Mouse (Mus musculus) megakaryocyte, adult 5-6 weeks (primary cell): ENCODE measurements at regions not wholly inside any gene's neighbourhood (a gene's known extent, or its start where the extent isn't known, plus 50 kb on each side); places are given as distances from the start of the nearest gene placed in this dataset.

Source experiments
- ATAC-seq: 2 replicates; pipeline ENCODE4 v1.8.0; 2016; ENCODE audit warnings: mild to moderate bottlenecking, inconsistent platforms; ENCODE audit not compliant: poor library complexity, severe bottlenecking

DNA sequence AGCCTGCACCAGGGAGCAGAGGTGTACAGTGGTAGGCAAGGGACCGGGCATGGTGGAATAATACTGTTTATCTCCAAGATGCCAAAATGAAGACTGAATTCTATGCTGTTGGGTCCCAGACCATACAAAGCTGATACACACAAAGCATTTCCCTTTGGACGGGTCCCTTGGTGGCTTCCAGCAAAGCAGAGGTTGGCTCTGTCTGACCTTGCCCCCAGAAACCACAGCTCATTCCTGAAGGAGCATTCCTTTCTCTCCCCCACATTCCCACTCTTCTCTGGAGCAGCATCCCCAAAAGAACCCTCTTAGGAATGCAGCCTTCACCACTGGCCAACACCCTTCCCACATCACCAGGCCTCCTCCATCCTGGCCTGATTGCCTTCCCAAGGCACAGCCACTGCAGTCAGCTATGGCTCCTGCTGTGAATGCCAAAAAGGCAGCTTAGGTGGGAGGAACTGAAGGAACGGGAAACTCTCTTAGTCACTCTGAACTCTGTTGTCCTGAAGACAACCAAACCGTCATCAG lies 212.4 kb upstream of the Dio3 start:
- no peak for ATAC-seq

DNA sequence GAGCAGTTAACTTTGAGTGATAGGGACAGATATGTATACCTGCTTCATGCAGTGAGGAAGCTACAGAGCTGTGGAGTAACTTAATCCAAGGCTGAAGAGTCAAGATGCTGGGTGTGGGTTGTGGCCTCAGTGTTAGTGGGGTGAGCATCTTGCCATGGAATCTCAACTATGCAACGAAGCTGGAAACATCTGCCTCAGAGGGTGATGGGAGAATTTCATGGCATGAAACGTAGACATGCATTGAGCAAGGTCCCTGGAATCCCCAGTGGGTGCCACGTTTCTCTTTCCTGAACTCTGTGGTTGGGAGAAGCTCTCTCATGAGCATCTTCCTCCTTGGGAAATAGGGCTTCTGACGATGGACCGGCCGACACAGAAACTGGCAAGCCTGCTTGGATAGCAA lies 208.4 kb upstream of the Dio3 start:
- no peak for ATAC-seq

DNA sequence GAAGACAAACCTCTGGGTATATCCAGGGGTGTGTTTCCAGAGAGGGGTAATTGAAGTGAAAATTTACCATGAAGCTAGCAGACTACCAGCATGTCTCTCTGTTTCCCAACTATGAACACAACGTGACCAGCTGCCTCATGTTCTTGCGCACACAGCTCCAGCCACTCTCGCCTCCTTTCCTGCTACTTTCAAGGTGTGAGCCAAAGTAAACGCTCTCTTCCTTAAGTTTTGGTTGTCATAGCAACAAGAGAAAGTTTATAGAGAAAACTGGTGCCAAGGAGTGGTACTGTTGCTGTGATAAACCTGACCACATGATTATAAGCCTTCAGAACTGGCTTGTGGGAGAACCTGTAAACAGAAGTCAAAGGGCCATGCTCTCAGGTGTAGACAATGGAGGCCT lies 207.0 kb upstream of the Dio3 start:
- no peak for ATAC-seq

DNA sequence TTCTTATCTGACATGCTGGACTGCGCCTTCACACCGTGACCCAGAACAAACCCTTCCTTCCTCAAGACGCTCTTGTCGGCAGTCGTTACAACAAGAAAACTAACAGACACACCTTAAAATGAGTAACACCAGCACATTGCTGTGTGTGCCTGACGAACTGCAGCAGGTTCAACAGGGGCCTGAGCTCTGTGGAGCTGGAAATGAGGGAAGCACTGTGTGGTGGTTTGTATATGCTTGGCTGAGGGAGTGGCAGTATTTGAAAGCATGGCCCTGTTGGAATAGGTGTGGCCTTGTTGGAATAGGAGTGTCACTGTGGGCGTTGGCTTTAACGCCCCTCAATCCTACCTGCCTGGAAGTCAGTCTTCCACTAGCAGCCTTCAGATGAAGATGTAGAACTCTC lies 203.9 kb upstream of the Dio3 start:
- no peak for ATAC-seq

DNA sequence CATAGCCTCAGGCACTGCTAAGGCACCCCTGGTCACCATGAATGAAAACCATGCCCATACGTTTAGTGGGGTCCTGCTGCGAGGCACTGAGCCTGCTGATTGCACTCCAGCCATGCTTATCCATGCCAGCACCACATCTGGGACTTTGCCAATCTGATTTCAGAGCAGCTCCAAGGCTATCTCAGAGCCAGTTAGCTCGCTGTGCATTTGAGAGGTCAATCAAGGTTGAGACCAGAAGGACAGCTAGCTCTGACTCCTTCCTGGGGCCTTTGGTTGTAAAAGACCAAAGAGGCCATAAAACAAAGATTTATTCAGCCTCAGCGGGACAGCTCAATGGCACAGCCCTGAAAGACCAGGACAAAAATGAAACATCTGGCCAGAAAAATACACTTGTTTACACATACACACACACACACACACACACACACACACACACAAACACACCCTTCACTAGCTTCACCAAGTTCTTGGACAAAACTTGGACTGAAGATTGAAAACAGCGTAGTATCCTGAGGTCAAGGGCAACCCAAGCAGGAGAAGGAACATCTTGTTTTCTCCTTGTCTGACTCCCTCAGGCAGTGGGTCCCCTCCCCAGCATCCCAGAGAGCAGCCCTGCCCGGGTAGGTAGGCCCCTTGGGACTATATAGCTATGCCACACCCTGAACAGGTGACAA lies 201.5 kb upstream of the Dio3 start:
- no peak for ATAC-seq

DNA sequence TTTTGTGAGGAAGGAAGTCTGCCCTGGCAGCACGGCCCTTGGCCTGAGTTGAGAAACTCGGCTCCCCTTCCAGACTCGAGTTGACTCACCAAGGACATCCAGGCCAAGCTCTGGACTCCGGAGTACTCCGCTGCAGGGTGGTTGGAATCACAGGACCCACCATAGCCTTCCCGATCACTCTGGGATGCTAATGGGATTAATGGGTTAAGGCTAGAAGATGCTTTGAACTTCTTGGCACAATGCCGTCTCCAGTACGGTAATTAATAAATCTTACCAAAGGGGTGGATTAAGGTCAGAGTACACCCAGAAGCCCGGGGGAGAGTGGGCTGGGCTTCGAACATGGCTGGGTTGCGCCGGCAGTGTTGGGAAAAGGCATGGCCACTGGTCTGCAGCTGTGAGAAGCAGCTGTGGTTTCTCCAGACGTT lies 200.8 kb upstream of the Dio3 start:
- no peak for ATAC-seq

DNA sequence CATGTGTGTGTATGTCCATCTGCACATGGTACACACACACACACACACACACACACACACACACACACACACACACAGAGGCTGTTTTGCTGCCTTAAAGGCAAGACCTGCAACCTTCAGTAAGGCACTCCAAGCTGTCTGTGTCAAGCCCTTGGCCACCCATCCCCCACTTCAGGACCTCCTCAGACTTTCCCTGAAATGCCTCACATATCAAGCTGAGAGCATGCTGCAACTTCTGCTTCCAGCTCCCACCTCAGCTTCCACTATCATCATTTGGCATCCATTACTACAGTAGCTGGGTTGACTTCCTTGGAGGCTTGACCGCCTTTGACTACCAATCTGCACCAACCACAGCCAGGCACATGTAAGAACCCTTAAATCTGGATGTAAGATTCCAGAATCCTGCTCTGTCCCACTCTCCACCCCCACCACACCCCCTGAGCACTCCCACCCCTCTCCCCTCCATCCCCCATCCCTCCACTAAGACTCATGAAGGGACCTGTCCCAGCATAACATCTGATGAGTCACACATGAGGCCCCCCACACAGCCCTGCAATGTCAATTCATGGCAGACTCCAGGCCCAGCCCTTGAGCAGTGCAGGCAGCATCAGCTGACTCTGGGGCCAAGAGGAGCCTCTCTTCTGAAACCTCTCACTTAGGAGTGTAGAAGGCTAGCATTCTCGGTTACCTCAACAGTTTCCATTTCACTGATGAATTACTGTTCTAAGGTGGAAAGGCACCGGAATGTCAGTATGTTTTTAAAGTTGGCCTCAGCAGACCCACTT lies 196.8 kb upstream of the Dio3 start:
- ATAC-seq: no peak

DNA sequence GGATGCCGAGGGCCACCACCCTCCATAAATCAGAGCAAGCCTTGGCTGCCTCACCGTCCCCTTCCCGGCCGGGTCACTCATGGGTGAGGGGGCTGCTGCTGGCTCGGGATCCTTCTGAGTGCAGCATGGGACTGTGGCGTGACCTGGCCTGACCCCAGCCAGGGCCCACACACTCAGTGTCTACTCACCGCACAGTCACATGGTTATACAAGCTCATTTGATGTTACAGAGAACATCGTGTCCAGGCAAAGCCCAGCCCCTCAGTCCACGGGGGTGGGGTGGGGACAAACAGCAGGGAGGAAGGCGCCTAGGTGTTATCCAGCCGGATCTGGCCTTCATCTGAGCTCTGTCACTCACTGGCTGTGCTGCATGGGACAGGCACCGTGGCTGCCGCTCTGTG lies 195.9 kb upstream of the Dio3 start:
- ATAC-seq: no peak

DNA sequence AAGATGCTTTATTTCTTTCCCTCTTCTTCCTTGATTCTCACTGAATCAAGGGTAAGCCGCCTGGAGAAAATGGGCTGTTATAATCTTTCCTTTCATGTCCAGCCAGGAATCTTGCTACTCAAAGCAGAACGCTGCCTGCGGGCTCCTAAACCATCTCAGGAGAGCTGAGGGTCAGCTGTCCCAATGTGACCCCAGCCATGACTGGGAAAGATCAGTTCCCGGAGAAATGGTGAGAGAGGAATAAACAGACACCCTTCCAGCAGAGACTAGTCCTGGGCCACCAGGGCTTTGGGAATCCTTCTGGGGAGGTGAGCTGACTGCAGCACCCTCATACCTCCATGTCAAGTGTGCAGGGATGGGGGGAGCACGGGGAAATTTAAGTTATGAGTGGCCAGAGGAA lies 195.4 kb upstream of the Dio3 start:
- no peak for ATAC-seq

DNA sequence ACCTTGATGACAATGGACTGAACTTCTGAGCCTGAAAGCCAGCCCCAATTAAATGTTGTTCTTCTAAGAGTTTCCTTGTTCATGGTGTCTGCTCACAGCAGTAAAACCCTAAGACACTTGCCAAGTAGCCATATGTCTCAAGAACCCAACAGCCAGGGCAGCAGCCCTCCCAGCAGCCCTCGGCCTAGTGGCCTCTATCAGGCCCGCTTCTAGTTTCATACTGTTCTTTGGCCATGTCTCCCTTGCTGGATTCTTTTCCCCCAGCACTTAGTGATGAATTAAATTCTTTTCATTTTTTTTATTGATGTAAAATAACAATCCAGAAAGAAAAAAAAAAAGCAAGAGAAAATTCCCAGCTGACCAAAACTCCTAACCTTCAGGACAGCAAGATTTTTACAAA lies 191.9 kb upstream of the Dio3 start:
- ATAC-seq: no peak

DNA sequence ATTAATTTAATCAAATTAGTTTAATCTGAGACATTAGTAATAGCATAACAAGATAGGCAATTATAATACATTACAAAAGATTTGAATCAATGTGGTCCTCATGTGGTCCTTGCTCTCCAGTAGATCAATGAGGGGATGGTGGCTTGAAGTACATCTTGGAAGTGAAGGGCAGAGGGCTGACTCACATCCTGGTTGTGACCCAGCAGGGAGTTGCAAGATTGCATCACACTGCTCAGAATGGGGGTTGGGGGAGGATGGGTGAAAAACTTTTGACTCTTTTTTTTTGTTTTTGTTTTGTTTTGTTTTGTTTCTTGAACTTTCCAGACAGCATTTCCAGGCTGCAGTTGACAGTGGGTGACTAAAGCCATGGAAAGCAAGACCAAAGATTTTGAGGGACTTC lies 191.1 kb upstream of the Dio3 start:
- no peak for ATAC-seq

DNA sequence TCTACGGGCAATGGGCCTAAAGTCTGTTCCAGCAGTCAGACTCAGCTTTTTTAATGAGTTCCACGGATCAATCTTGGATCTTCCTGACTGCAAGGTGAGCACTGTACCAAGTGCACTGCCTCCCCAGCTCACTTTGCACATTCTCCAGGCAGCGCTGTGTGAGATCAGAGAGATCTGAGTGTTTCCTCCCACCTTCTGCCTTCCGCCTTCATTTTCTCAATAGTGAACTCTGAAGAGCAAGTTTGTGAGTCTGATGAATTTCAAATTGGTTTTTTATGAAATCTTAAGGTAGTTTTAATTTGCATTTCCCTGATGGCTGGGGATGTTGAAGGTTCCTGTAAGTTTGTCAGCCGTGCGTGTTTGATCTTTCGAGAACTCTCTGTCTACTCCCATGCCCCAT lies 176.7 kb upstream of the Dio3 start:
- ATAC-seq: no peak

DNA sequence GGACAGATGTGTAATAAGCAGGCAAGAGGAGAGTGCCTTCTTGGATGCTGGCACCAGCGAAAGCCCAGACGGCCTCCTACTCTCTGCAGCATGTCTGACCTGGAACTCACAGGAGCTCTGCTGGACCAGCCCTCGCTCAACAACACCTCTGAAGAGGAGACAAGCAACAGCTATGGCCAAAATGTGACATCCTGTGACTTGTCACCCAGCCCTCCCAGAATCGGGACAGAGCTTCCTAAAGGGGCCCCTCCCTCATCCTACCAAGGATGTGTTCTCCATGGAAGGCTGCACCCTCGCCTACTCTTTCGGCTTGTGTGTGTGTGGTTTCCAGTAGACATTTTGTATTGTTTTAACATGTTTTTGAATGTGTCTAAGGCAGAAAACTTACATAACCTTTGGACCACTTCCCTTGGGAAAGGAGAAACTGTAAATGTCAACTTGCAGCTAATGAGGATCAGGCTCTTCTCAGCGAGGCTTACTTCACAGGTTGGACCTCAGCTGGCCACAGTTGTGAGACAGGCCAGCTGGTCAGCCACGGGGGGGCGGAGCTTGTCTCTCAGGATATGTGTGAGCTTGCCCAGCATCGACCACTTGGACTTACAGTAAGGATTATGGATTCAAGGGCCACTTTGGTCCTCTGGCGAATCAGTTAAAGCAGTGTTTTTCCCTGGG lies 166.7 kb upstream of the Dio3 start:
- no peak for ATAC-seq

DNA sequence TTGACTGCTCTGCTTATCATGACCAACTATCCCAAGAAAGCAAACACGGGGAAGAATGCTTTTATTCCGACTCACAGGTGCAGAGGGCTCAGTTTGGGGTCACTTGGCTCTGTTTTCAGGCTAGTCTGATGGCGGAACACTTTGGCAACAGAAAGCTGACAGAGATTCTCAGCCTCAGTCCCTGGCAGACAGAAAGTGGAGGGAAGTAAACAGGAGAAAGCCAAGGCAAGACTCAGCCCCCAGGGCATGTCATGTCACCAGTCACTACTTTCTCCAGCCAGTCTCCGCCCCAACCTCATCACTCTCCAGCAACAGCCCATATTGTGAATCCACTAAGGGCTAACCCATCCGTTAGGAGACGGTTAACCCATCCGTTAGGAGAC lies 166.2 kb upstream of the Dio3 start:
- no peak for ATAC-seq

DNA sequence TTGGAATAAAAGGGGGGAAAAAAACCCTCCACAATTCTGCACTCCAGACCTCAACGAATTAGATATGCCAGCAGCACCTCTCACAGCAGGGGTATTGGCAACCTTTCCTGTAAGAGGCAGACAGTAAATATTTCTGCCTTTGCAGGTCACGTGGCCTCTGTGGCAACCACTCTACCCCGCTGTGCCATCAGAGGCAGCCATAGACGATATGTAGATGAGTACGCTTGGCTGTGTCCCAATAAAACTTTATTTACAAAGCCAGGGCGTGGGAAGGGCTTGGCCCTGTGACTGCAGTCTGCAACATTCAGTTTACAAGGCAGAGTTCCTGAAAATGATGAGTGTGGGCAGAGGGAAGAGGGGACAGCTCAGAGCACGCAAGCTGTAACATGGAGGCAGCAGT lies 158.7 kb upstream of the Dio3 start:
- no peak for ATAC-seq

DNA sequence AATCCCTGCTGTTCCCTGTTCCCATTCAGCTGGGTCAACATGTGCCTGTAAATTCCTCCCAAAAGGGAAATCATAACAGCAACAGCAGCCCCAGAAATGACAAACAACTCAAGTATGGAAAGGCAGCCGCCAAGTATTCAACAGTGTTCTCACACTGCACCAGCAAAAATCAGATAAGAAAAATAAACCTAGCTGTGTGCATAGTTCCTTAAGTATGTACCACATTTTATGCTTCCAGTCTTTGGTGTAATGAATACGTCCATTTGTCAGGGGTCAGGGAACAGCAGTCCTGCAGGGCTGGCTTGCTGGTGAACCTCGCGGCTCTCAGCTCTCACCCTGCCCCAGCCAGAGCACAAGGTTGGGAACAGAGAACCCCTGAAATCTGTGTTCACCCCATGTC lies 155.9 kb upstream of the Dio3 start:
- ATAC-seq: no peak

DNA sequence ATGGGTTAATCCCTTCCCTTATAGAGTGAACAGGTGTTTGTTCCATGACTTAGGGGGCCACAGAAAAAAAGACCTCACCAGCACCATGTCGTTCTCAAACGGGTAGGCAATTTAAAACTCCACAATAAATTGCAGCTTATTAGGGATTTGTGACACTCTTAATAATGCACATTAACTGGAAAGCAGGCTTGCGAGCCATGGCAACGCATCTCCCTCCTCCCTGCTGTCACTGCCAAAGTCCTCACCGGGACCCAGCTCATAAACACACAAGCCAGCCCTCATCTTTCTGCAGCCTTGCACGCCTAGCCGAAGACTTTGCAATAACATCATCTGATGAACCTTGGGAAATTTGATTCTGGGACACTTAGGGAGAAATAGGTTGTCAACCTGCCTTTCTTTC lies 152.3 kb upstream of the Dio3 start:
- ATAC-seq: no peak

DNA sequence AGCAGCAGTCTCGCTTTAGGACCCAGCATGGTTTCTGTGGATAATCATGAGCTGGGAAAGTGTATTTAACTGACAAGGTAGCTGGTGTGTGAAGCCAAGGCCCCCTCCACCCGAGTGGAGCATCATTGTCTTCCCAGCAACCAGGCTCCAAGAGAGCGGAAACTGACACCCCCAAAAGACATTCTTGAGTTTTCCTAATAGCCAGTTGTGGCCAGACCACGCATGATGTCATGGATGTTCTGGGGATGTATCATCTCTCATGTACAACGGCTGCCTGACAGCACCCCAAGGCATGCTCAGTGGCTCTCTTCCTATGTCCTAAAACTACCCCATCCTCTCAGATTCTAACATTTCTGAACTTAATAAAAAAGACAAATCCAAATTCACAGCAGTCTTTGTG lies 133.5 kb upstream of the Dio3 start:
- no peak for ATAC-seq

DNA sequence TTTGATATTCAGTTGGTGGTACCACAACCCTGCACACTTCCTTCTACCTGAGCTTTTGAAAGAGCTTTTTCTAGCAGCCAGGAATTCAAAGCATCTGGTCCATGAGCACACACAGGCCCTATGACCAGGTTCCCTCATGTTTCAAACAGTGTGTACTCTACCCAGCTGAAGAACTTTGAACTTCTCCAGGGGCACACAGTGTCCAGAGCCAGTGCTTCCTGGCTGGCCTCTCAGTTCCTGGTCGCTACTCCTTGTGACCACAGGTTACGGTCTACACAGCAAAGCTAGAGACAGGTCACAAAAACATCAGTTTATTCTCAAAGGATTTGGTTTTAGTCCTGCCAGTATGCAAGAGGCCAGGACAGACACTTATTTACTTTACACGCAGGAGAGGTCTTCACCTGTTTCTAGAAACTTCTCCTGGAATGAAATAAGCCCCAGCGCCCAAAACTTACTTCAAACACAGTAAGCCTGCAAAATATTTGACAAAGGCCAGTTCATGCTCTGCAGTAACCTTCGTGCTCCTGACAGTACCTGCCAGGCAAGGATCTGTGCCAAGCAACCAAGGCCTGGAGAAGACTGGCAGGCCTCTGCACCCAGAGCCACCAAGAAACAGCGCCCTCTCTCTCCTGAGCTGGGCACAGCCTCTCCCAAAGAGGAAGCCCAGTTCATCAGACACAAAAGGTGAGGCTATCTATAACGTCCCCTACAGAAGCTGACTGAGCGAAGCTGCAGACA lies 124.5 kb upstream of the Dio3 start:
- no peak for ATAC-seq

DNA sequence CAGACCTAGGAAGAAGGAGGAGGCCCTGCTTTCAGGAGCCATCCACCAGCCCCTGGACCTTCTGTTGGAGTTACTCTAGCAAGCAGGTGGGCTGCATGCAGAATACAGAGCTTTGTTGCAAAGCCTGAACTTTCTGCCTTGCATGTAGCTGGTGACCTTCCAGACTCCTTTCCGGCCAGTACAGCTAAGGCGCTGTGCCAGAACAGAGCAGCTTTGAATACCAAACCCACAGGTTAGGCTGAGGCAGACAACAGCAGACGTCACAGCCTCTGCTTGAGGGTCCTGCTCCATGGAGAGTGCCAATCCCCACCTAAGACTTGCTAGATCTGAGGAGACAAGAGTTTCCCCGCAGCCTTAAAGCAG lies 123.9 kb upstream of the Dio3 start:
- no peak for ATAC-seq

DNA sequence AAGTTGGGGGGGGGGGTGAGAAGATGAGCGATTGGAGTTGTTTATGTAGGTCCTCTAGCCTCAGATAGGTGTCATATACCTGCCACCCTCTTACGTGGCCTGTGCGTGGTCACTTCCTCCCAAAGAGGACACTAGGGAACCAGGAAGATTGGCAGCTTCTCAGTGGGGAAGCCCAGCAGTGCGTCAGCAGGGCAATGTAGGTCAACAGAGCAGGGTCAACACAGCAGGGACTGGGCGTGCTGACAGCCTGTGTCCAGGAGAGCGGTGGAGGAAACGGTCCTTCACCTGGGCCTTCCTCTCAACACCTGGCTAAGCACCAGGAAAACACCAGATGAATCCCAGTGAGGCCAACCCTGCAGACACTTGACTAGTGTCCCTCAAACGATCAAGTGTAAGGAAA lies 122.4 kb upstream of the Dio3 start:
- ATAC-seq: no peak
